Mouse (Mus musculus): ENCODE data around the gene Gm9821. TPM values are rescaled to one million over a fixed set of nuclear protein-coding genes. Genes with fewer than 3 reads are reported as not detected.
A peak's percentile ranks its signal among the peaks of the same experiment; 100 is the strongest.

Gm9821 gene
- total RNA-seq (2021) = not detected

DNA sequence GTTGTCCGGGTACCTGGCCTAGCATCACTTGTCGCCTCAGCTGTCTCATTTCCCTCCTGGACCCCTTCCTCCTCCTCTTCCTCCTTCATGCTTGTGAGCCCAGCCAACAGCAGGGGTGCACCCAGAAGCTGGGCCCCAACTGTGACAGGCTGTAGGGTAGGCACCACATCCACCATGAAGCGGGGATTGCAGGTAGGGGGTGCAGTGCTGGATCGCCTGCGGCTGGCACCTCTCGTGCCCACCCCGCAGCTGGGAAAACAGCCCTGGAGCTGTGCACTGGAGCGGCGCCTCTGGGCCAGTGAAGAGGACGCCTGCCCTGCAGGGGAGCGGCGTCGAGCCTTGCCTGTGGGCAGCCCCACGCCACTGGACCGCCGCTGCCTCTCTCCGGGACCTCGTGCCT, at the start of gene Gm9821:
Gene Gm9821, plus strand, starts transcription at position 221 of the 400 bp plus-strand sequence.
- intact Hi-C loops (cut with DNase I) = loop anchor here (2.0 kb wide), 2 partner anchors 13 to 41 kb away; no protein-coding TSS in a partner anchor
- DNase-seq = no peak

GRCm38 (mm10) chr2:91897968-91898367, 47.5 kb upstream of the Gm9821 start:
- DNase-seq = no peak
- intact Hi-C loops (cut with DNase I) = no loop called here

DNA sequence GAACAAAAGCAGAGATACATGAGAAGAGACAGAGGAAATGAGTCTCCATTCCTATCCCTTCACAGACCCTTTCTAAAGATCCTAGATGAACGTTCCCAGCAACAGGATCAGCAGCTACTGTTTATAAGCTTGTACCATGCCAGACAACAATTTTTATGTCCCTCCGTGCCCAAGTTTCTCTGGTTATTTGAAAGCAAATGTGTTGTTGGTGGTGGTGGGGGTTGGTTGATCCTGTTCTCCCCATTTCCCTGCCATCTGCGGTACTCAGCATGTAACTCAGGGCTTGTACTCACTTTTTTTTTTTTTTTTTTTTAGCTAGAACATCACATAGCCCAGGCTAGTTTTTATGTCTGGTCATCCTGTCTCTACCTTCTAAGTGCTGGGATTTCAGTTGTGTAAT, 46.4 kb upstream of the Gm9821 start:
- intact Hi-C loops (cut with DNase I) = no loop called here
- DNase-seq = no peak

- intact Hi-C loops (cut with DNase I) = no loop called here
- no peak for DNase-seq
Measured at GRCm38 (mm10) chr2:91900431-91900830, 45.1 kb upstream of the Gm9821 start.

DNA sequence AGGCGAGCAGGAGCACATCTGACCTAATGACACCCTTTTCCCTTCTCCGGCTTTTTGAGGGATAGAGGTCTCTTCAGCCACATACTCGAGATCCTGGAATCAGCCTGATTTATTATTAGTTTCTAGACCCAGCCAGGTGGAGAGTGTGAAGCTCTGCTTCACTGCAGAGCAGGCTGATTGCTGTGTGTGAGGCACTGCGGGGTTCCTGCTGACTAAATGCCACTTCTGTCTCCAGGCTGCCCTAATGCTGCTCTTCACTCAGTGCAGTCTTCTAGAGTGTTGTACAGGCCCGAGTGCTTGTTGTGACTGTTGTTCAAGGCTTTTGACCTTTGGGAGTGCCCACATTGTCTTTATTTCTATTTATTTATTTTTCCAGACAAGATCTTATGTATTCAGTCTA, 43.2 kb upstream of the Gm9821 start:
- no peak for DNase-seq

GRCm38 (mm10) chr2:91903171-91903925, 42.2 kb upstream of the Gm9821 start:
- no peak for DNase-seq
- intact Hi-C loops (cut with DNase I) = no loop called here

More for the DNA sequence above, 43.2 kb upstream of the Gm9821 start:
- intact Hi-C loops (cut with DNase I) = no loop called here

DNA sequence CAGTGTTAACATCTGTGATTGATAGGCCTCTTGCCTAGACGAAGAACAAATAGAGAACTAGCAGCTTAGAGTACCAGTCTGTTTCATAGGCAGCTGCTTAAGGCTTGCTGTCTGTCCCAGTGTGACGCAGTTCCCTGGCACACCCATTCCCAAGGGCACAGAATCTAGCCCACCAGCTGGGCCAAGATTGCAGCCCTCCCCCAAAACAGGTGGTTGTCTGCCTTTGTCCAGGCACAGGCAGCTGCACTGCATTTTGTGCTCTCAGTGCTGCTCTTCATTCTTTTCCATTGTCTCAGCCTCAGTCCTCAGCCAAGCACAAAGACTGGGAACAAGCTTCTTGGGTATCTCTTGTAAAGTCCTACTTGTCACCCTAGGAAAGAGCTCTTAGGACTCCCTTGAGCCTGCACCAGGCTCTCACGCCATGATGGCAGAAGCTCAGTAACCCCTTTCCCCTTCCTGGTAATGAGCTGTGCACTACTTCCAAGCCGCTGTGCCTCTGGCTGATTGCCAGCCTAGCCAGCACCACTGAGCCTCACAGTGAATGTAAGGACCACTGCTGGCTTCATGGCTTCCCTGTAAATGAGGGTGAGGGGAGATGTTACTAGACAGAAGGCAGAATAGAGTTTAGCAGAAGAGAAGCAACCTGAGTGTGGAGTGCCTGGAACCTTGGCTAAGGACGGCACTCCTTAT, 40.7 kb upstream of the Gm9821 start:
- intact Hi-C loops (cut with DNase I) = no loop called here
- peak; percentile 24 to 41 for DNase-seq

GRCm38 (mm10) chr2:91906141-91906540, 39.4 kb upstream of the Gm9821 start:
- intact Hi-C loops (cut with DNase I) = no loop called here

DNA sequence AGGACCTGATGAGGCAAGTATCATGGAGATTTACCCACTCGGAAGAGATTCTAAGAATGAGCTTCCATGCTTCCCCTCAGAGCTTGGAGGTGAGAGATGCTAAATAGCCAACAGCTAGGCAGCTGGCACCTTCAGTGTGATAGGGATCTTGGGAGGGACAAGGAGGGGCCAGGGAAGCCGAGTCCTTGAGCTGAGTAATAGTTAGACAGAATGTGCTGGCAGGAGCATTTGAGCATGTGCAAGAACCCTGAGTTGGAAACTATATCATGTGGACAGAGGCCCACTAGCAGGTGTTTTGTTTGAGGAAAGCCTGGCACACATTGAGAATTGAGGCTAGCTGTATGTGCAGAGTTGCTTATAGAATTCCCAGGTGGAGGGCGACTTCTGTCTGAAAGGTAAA, 32.9 kb upstream of the Gm9821 start:
- intact Hi-C loops (cut with DNase I) = no loop called here
- no peak for DNase-seq

More at GRCm38 (mm10) chr2:91906141-91906540, 39.4 kb upstream of the Gm9821 start:
- DNase-seq = no peak

DNA sequence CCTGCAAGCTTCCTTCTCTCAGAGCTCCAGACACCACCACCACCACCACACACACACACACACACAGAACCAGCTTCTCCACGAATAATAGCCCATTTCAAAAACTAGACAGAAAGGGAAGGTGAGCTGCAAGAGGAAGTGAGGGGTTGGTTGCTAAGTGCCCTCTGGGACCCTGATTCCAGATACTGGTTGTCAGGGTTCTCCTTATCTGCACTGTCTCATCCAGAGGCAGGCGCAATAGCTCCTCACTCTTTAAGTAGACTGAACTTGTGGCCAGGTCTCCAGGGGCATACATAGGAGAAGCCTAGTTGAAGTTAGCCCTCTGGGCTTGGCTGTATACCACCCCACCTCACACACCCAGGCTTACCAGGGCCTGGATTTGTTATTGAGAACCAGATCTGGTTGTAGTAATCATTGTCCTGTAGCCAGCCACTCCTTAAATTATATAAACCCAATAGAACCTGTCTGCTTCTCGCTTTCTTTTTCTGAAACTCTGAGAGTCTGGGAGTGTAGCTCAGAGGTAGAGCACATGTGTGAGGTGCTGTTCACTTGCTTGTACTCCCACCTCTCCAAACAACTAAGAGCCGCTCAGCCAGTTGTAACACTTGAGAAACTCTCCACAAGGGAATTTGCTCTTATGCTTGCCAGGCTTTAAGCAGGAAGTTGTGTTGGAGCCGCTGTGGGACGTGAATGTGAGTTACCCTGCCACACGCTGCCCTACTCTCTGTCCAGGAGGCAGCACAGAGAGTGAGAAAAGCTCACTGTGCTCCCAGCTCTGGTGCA, 32.0 kb upstream of the Gm9821 start:
- DNase-seq = no peak
- intact Hi-C loops (cut with DNase I) = no loop called here

- DNase-seq = no peak
- intact Hi-C loops (cut with DNase I) = no loop called here
Measured at GRCm38 (mm10) chr2:91916346-91916977, 29.0 kb upstream of the Gm9821 start.

- intact Hi-C loops (cut with DNase I) = no loop called here
- DNase-seq = no peak
Measured at GRCm38 (mm10) chr2:91917096-91917495, 28.4 kb upstream of the Gm9821 start.

- DNase-seq = no peak
- intact Hi-C loops (cut with DNase I) = no loop called here
Measured at GRCm38 (mm10) chr2:91920130-91920529, 25.4 kb upstream of the Gm9821 start.

- peak; percentile 87 to 90 for DNase-seq
- intact Hi-C loops (cut with DNase I) = no loop called here
Measured at GRCm38 (mm10) chr2:91921181-91921789, 24.2 kb upstream of the Gm9821 start.

- intact Hi-C loops (cut with DNase I) = no loop called here
- DNase-seq = peak; percentile 49 to 65
Measured at GRCm38 (mm10) chr2:91921790-91922570, 23.5 kb upstream of the Gm9821 start.

DNA sequence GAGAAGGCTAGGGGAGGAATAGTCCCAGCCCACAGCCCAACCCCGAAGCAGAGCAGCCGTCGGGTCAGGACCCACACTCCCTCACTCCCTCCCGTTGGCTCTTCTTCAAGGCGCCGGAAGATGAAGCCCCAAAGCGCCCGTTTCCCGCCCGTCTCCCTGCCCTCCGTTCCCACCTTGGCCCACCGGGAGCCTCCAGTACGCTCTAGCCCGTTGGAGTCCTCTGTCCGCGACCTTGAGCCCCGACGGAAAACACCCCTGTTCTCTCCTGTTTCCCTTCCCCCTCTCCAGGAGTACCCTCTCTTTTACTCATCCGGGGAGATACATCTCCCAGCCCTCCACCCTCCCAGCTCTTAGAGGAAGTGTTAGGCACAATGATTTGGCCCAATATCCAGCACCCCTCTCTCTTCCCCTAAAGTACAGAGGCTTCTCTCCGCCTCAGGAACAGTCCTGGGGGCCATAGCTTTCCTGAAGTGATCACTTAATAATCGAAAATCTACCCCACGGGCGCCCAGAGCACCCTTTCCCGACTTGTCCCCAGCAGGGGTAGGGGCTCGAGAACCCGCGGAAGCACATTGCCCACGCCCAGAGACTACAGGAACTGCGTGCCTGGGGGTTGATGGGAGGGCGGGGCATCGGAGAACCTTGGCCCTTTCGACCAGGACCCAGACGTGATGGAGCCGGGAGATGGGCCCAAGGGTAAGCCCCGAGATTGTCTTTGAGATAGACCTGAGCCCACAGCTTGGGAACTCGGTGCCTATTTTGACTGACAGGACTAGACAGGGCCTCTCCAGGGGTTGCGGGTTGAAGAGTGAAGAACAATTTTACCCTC, 22.7 kb upstream of the Gm9821 start:
- intact Hi-C loops (cut with DNase I) = no loop called here
- no peak for DNase-seq

GRCm38 (mm10) chr2:91923415-91924337, 21.8 kb upstream of the Gm9821 start:
- DNase-seq = peak; percentile 71 to 79
- intact Hi-C loops (cut with DNase I) = loop anchor here (1.0 kb wide), 1 partner anchor 144 kb away; no protein-coding TSS in a partner anchor
